Mouse (Mus musculus) heart, postnatal 0 days (tissue): Measurements from ENCODE around the gene Col13a1.

Source experiments
- CTCF ChIP-seq: IDR thresholded peaks from 2 replicates; pipeline ENCODE4 v1.5.1; 2016; ENCODE audit warnings: antibody characterized with exemption, control low read depth, low read depth
- EP300 ChIP-seq: IDR thresholded peaks from 2 replicates; pipeline ENCODE4 v1.6.1; 2016; ENCODE audit warnings: antibody characterized with exemption, low read depth

GRCm38 (mm10) chr10:61890294-61890693 is 88.6 kb downstream of the Col13a1 start:
- no peak for TF ChIP-seq CTCF
- no peak for TF ChIP-seq EP300
